Mouse (Mus musculus) liver, adult 2 months (tissue): ENCODE data around the gene Clcc1. TPM values are rescaled to one million over a fixed set of nuclear protein-coding genes. Genes with fewer than 3 reads are reported as not detected.

Source experiments
- DNase-seq: peaks from one replicate; pipeline ENCODE4 v3.0.0-alpha.2; 2011; ENCODE audit warnings: low read depth, low spot score; ENCODE audit errors: extremely low read depth
- H3K27ac ChIP-seq: fragments of 200-500 bp; replicated peaks from 2 replicates; pipeline ENCODE4 v1.5.1; 2012; ENCODE audit warnings: low read depth, mild to moderate bottlenecking, control low read depth, inconsistent platforms, low read length; ENCODE audit not compliant: insufficient read depth
- H3K27me3 ChIP-seq: fragments of 200-500 bp; 2 replicates; pipeline ENCODE4 v1.6.1; 2012; ENCODE audit warnings: mild to moderate bottlenecking, moderate library complexity, low read length, inconsistent platforms; ENCODE audit not compliant: control insufficient read depth, insufficient read depth
- H3K36me3 ChIP-seq: fragments of 200-500 bp; 2 replicates; pipeline ENCODE4 v1.6.1; 2012; ENCODE audit warnings: low read length, inconsistent platforms; ENCODE audit not compliant: control insufficient read depth, insufficient read depth
- H3K4me1 ChIP-seq: fragments of 200-500 bp; 2 replicates; pipeline ENCODE4 v1.6.1; 2011; ENCODE audit warnings: low read length; ENCODE audit not compliant: control insufficient read depth, insufficient read depth
- H3K4me3 ChIP-seq: fragments of 200-500 bp; 2 replicates; pipeline ENCODE4 v1.5.1; 2011; ENCODE audit warnings: low read depth, mild to moderate bottlenecking, control low read depth, low read length, moderate library complexity; ENCODE audit not compliant: insufficient read depth
- H3K79me2 ChIP-seq: fragments of 200-500 bp; 2 replicates; pipeline ENCODE4 v1.6.1; 2012; ENCODE audit warnings: inconsistent platforms, mild to moderate bottlenecking, low read length, moderate library complexity; ENCODE audit not compliant: control insufficient read depth, insufficient read depth
- H3K9ac ChIP-seq: fragments of 200-500 bp; 2 replicates; pipeline ENCODE4 v1.6.1; 2012; ENCODE audit warnings: low read depth, mild to moderate bottlenecking, control low read depth, inconsistent platforms, low read length
- CTCF ChIP-seq: fragments of 200-500 bp; IDR thresholded peaks from 2 replicates; pipeline ENCODE4 v1.5.1; 2011; ENCODE audit warnings: low read depth, low read length, control low read depth
- POLR2A ChIP-seq: fragments of 200-500 bp; IDR thresholded peaks from 2 replicates; pipeline ENCODE4 v1.6.1; 2011; ENCODE audit warnings: low read length, control low read depth; ENCODE audit not compliant: insufficient read depth; ENCODE audit errors: extremely low read depth
- WGBS: fragments of 180-500 bp; shearing (Covaris S2); methylation state at CpG from one replicate; pipeline ENCODE4 v1.1.7; 2018; 5-methylcytosine and 5-hydroxymethylcytosine counted together
- polyA plus RNA-seq: library from polyadenylated mRNA; depleted of rRNA; stranded (reverse); fragments of >200 nt; gene quantifications from 2 replicates; pipeline ENCODE4 v1.2.3, GENCODE M21; 2012
- total RNA-seq: library from RNA; depleted of rRNA; stranded (reverse); fragments of >200 nt; gene quantifications from 2 replicates; pipeline ENCODE4 v1.2.3, GENCODE M21; 2014

Gene Clcc1
- total and polyA plus RNA-seq, 2 experiments: 43.9 to 83.4 TPM

DNA sequence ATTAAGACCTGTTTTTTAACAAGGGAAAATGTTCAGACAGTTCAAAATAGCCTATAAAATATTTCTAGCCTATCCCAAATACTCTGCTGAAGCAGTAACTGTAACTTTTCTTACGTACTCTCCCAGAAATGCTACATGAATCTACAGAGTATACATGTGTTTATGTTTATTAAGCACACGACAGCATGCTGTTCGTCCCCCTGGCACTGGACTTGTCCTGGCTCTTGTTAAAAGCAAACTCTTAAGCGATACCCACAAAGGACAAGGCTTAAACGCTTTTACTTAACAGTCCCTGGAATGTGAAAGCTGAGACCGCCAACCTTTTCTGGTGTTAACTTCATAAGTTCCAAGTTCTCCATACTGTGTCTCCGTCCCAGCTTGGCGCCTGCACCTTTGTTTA is 35.7 kb downstream of the Clcc1 start:
- H3K27ac ChIP-seq: no peak overlapping the region
- H3K4me1 ChIP-seq: no peaks in the 10 kb centered on the region
- H3K27me3 ChIP-seq: no peaks in the 10 kb centered on the region
- TF ChIP-seq POLR2A (no peak), CTCF (no peak)
- no peak overlapping the region for H3K9ac ChIP-seq
- WGBS: 94% methylated on average over 8 of the region's 8 CpGs
- no peak overlapping the region for H3K4me3 ChIP-seq
- no peak for DNase-seq
- H3K79me2 ChIP-seq: no peaks in the 10 kb centered on the region
- H3K36me3 ChIP-seq: peaks cover 2% of the 10 kb centered on the region

DNA sequence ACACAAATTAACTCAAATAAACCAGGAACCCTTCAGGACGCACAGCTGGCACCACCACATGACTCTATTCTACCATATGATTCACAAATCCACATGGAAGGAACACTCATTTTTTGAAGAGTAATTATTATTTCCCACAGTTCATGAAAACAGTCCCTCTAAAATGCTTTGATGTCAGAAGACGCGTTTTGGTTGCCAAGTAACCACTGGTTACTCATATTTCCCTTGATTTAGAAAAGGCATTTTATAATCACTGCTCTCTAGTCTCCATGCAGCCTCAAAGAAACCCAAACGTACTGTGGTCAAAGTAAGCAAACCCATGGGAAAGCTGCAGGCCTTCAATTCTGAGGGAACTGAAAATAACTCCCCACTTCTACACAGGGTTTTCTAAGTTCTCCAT is 36.3 kb downstream of the Clcc1 start:
- H3K27me3 ChIP-seq: no peaks in the 10 kb centered on the region
- no peak for DNase-seq
- WGBS: 89% methylated on average over 4 of the region's 4 CpGs
- H3K4me3 ChIP-seq: no peak overlapping the region
- H3K79me2 ChIP-seq: no peaks in the 10 kb centered on the region
- H3K27ac ChIP-seq: no peak overlapping the region
- no peaks in the 10 kb centered on the region for H3K4me1 ChIP-seq
- no peak overlapping the region for H3K9ac ChIP-seq
- TF ChIP-seq POLR2A: no peak
- no peak for TF ChIP-seq CTCF
- H3K36me3 ChIP-seq: peaks cover 2% of the 10 kb centered on the region

DNA sequence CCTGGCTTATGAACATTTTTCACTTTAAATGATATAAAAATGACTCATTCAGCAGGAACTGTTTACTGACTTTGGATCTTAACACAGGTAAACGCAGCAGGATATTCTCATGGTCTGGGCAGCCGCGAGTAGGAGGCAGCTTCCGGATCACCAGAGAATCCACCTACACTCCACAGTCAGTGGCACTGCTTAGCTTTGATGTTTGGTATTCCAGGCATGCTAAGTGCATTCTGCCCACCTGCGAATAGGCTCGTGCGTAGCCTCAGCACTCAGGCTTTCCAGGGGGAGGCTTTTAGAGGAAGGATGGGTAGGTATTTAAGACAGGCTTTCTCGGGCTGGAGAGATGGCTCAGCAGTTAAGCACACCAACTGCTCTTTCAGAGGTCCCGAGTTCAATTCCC is 40.6 kb downstream of the Clcc1 start:
- 89% methylated on average over 9 of the region's 9 CpGs for WGBS
- no peak for TF ChIP-seq CTCF
- TF ChIP-seq POLR2A: no peak
- peaks cover 13% of the 10 kb centered on the region for H3K36me3 ChIP-seq

DNA sequence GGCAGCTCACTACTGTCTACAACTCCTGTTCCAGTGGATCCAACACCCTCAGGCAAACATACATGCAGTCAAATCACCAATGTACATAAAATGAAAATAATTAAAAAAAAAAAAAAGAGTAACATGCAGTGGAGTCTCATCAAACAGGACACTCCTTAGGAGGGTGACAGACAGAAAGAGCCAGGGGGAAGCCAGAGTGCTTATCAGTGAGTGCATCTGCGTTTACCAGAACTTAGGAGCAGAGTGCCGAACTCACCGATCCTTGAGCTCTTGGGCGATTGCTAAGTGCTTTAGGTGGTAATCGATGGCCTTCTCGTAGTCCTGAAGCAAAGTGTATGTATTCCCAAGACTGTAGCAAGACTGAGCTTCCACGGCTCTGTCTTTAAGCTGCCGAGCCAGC is 44.9 kb downstream of the Clcc1 start:
- H3K79me2 ChIP-seq: no peaks in the 10 kb centered on the region
- no peak overlapping the region for H3K9ac ChIP-seq
- WGBS: 96% methylated on average over 8 of the region's 8 CpGs
- H3K27ac ChIP-seq: no peak overlapping the region
- H3K4me1 ChIP-seq: no peaks in the 10 kb centered on the region
- H3K27me3 ChIP-seq: no peaks in the 10 kb centered on the region
- TF ChIP-seq POLR2A (no peak), CTCF (no peak)
- no peak for DNase-seq
- H3K36me3 ChIP-seq: peaks cover 16% of the 10 kb centered on the region
- no peak overlapping the region for H3K4me3 ChIP-seq

More for the DNA sequence above, 40.6 kb downstream of the Clcc1 start:
- H3K27me3 ChIP-seq: no peaks in the 10 kb centered on the region
- no peaks in the 10 kb centered on the region for H3K79me2 ChIP-seq
- H3K27ac ChIP-seq: no peak overlapping the region
- no peak for DNase-seq
- no peak overlapping the region for H3K9ac ChIP-seq
- H3K4me3 ChIP-seq: no peak overlapping the region
- no peaks in the 10 kb centered on the region for H3K4me1 ChIP-seq

DNA sequence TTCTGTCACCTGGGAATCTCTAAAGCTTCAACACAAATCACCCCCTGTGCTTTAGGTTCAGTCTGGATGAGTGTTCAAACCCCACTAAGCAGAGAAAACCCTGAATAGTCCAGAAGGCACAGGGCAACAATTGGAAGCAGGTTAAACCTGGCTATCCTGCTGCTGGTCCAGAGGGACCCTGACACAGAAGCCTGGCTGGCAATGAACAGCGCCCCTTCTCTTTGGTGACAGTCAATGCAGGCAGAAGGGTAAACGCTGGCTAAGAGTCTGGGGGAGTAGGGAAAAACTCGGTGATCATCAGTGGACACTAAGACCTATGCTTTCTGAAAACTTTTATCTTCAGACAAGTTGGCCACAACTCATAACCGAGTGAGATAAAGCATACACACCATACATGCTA is 46.1 kb downstream of the Clcc1 start:
- H3K36me3 ChIP-seq: peaks cover 16% of the 10 kb centered on the region
- 86% methylated on average over 4 of the region's 4 CpGs for WGBS

DNA sequence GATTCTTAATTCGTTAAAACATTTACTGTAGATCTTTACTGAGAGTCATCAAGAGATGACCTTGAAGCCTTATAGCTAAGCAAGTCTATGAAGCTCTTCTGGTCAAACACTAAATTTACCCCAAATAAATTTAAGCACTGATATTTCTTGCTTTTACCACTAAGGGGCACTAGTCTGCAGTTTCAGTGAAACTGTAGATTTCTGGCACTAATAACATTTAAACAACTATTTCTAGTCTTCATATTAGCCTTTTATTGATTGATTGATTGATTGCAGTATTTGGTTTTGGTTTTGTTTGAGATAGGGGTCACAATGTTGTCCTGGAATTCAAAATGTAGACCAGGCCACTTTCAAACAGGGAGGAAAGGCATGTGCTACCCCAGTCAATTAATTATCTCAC is 47.5 kb downstream of the Clcc1 start:
- DNase-seq: peak; percentile 59
- no peak overlapping the region for H3K27ac ChIP-seq
- no peak overlapping the region for H3K4me3 ChIP-seq
- H3K36me3 ChIP-seq: peaks cover 11% of the 10 kb centered on the region
- 72% methylated on average over 1 of the region's 1 CpGs for WGBS
- H3K9ac ChIP-seq: no peak overlapping the region
- TF ChIP-seq POLR2A (no peak), CTCF (0 out of 2 replicates have a peak, but pooled peaks have one; percentile 27)
- no peaks in the 10 kb centered on the region for H3K4me1 ChIP-seq
- no peaks in the 10 kb centered on the region for H3K79me2 ChIP-seq
- H3K27me3 ChIP-seq: no peaks in the 10 kb centered on the region

More for the DNA sequence above, 46.1 kb downstream of the Clcc1 start:
- no peak for TF ChIP-seq CTCF
- Histone ChIP-seq H3K79me2 (no peaks in the 10 kb centered on the region), H3K27me3 (no peaks in the 10 kb centered on the region), H3K4me1 (no peaks in the 10 kb centered on the region), H3K9ac (no peak overlapping the region), H3K4me3 (no peak overlapping the region), H3K27ac (no peak overlapping the region)
- DNase-seq: no peak
